Mouse (Mus musculus) Muller cell, postnatal 12 days (primary cell): ENCODE measurements at regions not wholly inside any gene's neighbourhood (a gene's known extent, or its start where the extent isn't known, plus 50 kb on each side); places are given as distances from the start of the nearest gene placed in this dataset.
A peak's percentile ranks its signal among the peaks of the same experiment; 100 is the strongest.

Source experiments
- DNase-seq: peaks from one replicate; pipeline ENCODE4 v3.0.0-alpha.2; 2015; ENCODE audit errors: inconsistent ontology term

DNA sequence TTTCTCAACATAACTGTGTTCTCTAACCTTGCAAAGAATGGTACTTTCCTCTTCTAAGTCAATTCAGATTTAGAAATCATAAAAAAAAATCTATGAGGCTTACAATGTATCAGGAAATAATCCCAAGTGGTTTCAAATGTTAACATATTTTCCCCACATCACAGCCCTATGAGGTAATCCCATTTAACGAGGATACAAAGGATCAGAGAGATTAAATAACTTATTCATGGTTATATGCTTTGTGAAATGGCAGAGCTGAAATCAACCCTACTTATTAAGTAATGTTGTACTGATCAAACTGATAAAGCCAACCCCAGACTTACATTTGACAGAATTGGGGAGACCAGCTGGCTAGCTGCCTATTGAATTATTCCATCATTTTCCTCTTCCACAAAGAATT is 614.4 kb downstream of the Ntrk3 start:
- DNase-seq = no peak

DNA sequence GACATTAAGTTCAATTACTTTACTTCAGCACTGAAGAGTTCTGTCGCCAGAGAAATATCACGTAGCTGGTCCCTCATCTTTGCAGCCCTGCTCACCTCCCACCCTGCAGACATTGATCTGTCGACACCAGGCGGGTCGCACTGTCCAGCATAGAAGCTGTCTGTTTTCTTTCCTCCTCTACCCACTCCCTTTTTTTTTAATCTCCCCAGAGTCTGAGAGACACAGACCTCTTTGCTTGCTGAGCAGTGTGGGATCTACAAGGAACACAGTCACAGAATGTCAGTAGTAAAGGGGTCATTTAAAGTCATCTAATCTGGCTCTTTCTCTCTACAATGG is 616.7 kb downstream of the Ntrk3 start:
- no peak for DNase-seq

DNA sequence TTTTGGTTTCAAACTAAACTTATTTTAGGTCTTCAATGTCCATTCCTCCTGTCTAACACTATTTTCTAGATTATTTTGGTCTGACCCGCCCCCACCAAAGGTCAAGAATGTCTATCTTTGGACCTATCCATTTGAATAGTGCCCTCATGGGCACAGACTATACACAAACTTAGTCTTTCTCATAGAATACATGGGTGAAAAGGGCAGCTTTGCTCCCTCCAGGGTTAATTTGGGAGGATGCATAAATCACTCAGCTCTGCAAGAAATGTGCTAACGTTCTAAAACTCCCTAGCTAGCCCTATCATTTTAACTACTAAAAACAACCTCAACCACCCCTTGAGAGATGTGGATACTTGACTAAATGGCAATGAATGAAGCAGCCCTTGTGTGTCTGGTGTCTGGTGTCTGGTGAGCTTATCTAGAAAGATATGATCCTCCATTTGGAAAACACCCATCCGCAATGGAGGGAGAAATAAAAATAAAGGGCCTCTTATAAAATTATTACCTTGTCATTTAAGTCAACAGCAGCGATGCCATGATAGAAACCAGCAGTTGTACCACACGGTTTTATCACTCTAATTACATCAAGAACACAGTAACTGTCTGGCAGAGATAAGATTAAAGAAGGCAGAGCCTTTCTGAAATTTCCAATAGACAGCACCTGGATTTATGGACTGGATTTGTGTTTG is 617.2 kb downstream of the Ntrk3 start:
- DNase-seq = no peak

DNA sequence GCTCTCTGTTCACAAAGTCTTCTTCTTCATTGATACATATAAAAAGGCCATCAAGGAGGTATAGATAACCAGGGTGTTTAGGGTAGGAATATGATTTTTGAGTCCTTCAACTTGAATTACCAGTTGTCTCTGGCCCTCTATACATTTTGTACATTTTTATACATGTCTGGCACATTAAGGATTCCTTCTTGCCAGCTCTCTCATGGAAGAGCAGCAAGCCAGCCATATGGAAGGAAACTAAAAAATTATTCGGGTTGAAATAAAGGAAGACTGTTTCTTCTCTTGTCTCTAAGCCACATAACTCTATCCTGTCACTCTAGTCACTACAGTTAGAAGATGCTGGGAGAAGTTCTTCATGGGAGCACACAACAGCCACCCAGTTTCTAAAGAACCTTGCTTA is 618.0 kb downstream of the Ntrk3 start:
- no peak for DNase-seq

DNA sequence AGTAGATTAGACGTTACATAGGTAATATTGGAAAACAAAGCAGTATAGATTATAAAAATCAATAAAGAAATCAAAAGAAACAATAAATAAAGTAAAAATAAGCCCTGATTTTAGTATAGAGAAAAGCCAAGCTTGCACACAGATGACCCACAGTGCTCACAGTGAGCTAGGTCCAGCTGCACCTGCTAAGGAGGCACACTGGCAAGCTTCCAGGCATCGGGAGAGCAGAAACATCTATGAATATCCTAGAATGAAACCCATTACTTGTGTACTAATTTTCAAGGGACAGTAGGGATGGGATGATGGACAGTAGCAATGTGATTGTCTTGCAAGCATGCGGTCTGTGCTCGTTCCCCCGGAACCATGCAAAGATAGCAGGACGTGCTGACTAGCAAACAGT is 626.5 kb downstream of the Ntrk3 start:
- no peak for DNase-seq

DNA sequence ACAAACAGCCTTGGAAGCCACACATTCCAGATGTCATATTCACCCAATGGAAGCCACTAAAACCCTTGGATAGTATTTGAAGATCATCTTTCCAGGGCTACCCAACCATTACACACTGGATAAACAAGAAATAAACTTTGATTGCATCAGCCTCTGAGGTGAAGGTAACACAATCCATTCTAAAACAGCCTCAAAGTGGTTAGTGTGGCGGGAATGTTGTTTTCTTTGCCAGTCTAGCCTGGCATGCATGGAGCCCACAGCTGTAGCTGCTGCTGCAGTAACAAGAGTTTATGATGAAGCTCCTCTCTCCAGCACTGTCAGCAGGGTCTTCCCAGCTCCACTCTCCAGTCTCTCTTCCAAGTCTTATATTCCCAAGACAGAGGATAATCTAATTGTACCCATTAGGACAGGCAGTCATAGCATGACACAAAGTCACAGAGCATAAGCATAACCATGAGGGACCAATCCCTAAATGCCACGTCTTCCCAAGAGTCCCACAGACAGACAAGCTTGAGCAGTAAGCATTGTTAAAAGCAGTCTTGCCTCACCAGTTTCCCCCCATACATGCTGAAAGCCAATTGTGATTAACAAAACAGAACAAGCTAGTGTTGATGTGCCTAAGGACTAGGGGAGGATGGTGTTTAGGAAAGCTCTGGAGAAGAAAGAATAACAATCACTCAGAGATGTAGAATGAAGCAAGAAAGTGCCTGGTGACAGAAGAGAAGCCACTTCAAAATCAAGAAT is 634.1 kb downstream of the Ntrk3 start:
- peak; percentile 46 for DNase-seq

GRCm38 (mm10) chr7:78102396-78102795 is 635.4 kb downstream of the Ntrk3 start:
- DNase-seq = no peak

DNA sequence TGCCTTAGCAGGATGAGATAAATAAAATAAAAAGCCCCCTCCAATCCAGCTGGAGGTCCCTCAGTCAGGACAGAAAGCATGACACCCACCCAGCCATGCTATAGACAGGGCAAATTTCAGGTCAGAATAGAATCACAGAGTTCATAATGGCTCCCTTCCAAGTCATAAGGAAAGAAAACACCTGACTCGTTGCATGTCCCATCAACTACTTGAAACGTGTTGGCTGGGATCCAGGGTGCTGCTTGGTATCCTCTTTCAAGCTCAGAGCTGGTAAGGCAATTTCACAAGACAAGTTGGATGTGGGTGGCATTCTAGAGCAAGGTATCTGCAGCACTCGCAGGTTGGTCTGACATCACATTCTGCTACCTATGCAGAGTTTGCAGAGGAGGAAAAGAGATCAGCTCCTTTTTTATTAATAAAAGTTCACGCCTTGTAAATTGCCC is 651.2 kb downstream of the Ntrk3 start:
- no peak for DNase-seq

DNA sequence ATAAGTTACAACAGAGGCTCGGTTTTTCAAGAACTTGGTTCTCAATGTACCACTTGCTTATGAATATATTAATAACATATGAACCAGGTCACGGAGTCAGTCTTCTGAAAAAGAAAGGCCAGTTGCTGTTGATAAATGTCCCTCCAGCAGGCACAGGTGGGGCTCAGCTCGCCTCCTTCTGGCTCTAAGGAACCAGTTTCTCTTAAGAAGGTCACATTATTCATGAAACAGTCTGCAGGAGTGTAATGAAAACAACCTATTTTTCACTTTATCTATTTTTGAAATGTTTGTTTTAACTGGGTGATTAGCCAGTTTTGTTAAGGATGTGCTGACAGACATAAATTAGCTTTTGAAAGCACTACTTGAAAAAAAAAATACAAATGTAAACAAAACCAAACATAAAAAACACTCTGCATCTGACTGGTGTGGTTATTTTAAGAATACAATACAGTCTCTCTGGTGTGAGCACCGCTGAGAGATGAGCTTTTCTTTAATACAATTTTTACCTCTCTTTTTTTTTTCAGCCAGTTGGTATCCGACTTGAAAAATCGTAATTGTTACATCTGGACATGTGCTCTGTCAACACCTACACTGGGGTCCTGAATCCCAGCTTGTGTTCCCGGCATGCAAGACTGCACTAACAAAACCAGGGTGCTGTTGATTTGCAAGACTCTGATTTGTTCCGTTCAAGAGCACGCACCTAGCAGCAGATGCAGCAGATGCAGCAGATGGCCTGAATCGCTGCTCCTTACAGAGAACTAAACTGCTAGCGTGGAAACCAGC is 651.8 kb downstream of the Ntrk3 start:
- DNase-seq = no peak

- DNase-seq = no peak
Observed at GRCm38 (mm10) chr7:78079708-78080107, 658.1 kb downstream of the Ntrk3 start.

- DNase-seq = peak; percentile 83
Observed at GRCm38 (mm10) chr7:78071131-78071530, 666.7 kb downstream of the Ntrk3 start.

GRCm38 (mm10) chr7:78061631-78062030 is 676.2 kb downstream of the Ntrk3 start:
- DNase-seq = no peak

DNA sequence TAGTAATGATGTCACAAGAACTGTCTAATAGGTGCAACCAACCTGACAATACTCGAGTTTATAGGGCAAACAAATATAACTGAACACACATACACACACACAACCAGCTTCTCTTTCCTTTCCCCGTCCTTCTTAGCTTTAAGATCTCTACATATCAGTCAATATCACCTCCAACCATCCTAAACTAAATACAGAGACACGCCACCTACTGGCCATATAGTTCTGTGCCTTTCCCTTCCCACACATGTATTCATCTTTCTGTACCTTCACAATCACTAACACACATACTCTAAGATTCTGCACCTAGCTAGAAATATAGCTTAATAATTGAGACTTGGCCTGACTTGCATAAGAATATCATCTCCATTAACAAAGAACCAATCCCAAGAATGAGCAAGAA is 688.2 kb downstream of the Ntrk3 start:
- no peak for DNase-seq

DNA sequence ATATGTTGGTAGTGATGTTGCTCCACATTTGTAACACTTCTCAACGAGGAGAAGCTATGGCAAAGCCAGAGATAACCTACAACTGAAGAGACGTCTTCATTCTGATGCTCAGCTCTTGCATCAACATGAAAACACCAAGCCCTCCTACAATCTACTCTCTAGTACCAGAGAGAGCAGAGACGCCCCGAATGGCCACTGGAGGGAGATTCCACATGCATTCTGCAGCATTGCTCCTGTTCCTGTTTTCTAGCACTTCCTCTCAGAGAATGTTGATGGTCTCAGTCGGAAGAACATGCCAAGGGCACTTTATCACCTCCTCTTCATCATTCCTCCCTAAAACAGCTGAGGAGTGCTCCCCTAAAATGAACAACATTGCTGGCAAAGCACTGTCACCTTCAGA is 692.4 kb downstream of the Ntrk3 start:
- DNase-seq = no peak

DNA sequence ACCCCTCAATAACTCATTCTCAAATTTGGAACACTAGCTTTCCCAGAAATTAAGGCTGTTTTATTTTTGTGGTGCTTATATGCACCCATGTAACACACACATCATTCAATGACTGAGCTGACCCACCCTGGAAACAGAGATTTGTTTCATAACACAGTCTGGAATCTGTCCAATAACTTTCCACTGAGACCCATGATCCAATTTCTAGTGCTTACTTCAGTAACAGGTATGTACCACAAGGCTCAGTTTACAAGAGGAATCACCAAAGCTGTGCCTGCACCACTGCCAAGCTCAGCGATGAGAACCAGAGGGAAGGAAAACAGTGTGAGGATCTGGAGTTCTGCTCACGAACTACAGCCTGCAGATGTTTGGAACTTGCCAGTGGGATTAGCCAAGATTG is 706.8 kb downstream of the Ntrk3 start:
- DNase-seq = no peak

DNA sequence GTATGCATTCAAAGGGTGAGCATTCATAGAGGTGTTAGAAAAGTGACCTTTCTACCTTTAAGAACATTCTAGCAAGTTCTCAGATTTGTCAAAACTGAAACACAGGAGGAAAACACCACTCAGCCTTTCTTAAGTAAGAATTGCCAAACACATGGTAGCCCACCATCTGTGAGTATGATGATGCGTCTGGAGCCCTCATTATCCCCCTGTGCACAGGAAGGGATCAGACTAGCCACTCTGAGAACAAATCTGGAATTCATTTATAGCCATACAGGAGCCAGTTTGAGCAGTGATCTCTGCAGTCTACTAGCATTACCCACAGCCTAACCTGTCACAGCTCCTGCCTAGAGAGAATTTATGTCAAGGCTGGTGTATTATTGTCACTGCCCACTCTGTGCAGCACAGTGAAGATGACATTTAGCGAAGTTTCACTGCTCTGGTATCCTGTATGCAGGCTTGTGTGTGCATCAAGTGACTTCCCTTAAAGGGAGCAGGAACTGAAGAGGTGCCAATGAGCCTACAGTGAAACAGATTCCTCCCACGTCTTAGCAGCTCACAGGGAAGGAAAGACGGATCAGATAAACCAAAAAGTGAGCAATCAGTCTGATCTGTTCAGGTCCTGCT is 710.7 kb downstream of the Ntrk3 start:
- DNase-seq = no peak

DNA sequence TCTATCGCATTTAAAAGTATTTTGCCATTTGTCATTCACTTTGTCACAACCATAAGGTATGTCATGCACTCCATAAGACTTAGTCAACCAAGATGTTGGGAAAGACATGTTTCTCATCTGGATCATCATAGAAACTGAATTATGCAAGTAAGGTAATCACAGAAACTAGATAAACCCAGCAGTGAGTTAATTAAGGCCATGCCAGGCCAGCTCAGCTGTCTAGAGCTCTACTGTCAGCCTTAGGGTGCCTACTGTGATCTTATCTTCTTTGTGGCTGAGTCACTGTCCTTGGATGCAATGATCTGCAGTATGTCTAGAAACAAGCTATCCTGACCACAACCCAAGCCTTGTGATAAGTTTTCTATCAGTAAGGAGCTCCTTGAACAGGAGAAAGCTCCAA is 714.2 kb downstream of the Ntrk3 start:
- DNase-seq = peak; percentile 20

GRCm38 (mm10) chr7:78023075-78023474 is 714.7 kb downstream of the Ntrk3 start:
- no peak for DNase-seq

- DNase-seq = no peak
Observed at GRCm38 (mm10) chr7:78013631-78014030, 724.2 kb downstream of the Ntrk3 start.

- peak; percentile 89 for DNase-seq
Observed at GRCm38 (mm10) chr7:78003086-78003485, 734.7 kb downstream of the Ntrk3 start.

DNA sequence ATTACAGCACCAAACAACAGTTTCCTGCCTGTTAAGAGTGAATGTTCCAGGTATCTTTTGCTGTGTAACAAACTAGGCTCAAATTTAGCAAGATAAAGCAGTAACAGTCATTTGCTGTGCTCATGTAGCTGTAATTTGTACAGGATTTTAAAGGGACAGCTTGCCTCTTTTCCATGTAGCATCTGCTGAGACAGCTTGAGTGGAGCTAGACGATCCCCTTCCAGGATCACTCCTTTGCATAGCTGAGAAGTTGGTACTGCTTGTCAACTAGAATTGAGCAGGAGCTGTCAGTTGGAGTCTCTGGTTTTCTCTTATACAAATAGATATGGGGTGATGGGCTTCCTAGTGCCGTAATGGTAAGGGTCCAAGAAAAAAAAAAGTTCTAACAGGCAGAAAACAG is 744.0 kb downstream of the Ntrk3 start:
- DNase-seq = no peak

- DNase-seq = no peak
Observed at GRCm38 (mm10) chr7:77990150-77990549, 747.7 kb downstream of the Ntrk3 start.
